Mouse (Mus musculus) CD4-positive, CD25-positive, alpha-beta regulatory T cell, adult 2 months (primary cell): ENCODE measurements around the gene Fam240b.
"Not testable (repeated sequence)": the region's sequence is repeated elsewhere in the genome, so short reads cannot be mapped to it uniquely, and the experiment has no call there.

ENCODE experiments used
- DNase-seq: peaks from one replicate; pipeline ENCODE4 v3.0.0-alpha.2; 2012; ENCODE audit warnings: low read depth, low spot score

Gene Fam240b

DNA sequence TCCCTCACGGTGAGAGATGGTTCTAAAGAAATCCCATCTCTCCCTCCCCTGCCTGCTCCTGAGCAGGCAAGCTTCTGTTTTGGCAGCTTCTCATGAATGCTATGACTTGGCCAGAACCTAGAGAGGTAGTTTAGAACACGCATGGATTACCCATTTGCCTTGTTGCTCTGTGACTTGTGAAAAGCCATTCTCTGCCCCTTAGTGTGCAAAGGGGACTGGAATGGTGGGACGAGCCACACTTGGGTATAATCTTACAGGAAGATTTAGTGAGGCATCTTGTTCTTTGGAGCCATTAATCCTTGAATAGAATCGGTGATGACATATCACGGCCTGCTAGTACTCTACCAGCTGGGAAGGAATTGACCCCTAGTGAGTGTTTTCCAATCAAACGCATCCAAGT lies at the start of gene Fam240b:
Gene Fam240b (minus strand): TSS at position 101 of the 400 bp plus-strand sequence.
- no peak for DNase-seq

DNA sequence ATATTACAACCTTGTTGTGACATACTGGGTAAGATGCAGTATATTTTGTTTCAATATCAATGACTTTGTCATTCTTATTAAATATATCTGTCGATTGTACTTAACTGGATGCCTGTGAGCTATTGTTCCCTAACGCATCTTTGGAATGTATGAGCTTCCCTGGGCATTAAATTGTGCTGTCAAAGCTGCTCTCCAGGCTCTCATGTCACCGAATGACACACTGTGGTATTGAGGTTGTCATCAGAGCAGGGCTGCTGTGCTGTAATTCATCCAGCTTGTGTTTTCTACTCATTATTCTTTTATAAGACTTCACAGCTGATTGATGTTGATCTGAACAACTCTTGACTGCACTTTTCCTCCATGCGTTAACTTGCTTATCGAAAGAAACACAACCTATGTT lies 32.5 kb upstream of the Fam240b start:
- DNase-seq = no peak

DNA sequence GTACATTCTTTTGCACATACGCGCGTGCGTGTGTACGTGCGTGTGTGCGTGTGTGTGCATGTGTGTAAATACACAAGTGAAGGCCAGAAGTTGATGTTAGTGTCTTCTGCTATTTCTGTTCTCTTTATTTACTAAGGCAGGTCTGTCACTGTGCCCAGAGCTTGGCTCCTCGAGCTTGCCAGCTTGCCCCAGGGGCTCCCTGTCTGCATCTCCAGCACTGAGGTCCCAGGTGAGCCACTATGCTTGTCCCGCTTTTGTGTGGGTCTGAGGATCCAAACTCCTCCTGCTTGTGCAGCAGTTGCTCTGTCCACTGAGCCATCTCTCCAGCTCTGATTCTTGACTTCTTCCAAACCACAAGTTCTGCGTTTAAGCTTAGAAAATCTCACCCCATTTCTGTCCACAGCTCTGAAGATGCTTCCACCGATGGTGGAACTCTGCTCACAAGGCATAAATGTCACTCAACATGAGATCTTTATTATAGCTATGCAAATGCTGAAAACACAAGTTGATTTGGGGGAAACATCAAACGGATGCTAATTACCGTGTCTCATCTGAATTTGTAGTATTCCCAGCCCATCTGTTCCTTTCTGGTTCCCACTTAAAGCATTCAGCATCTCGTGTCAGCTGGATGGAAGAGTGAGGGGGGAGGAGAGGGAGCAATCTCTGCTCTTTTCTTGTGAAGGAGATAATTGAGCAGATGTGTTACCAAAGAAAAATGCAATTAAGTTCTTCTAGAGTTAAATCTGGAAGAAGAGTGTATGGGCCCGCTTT lies 29.1 kb upstream of the Fam240b start:
- no peak for DNase-seq

- no peak for DNase-seq
These were observed 16.7 kb upstream of the Fam240b start for GRCm38 (mm10) chr13:64514247-64514646.

DNA sequence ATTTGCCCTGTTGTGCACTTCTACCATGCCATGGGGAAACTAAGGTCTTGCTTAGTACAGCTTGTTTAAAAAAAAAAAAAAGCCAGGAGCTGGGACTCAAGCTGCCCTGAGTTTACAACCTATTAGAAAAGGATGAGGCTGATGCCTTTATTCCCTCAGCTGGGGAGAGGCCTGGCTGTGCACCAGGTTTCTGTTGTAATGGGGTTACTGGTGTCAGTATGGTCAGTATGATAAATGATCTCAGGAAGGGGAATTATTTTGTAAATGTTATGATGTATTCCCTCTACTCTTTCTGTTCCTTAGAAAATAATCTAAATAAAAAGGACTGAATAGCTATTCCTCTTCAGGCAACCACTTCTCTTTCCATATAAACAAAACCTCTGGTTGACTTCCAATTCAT lies 14.0 kb upstream of the Fam240b start:
- no peak for DNase-seq

GRCm38 (mm10) chr13:64507361-64507760 lies 9.8 kb upstream of the Fam240b start:
- DNase-seq = no peak

- DNase-seq = no peak
These were observed 5.2 kb upstream of the Fam240b start for GRCm38 (mm10) chr13:64502833-64503232.

GRCm38 (mm10) chr13:64493586-64493985 lies 4.0 kb downstream of the Fam240b start:
- no peak for DNase-seq

DNA sequence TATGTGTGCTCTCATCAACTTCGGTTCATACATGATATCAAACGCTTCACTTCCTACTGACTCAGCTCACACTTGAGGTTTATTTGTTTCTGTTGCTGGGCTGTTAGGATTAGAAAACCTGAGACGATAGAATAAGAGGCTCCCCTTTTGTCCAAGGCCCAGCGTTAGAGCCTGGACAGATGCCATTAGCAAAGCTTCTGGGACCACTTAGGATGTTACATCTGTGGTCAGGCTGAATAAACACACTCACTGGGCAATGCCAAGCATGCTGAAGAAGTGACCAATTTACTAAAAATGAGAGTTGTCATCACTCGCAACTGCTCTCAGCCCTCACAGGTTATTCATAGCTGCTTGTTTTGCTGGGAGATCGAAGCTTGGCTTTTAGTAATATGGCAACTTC lies 7.7 kb downstream of the Fam240b start:
- DNase-seq = no peak

DNA sequence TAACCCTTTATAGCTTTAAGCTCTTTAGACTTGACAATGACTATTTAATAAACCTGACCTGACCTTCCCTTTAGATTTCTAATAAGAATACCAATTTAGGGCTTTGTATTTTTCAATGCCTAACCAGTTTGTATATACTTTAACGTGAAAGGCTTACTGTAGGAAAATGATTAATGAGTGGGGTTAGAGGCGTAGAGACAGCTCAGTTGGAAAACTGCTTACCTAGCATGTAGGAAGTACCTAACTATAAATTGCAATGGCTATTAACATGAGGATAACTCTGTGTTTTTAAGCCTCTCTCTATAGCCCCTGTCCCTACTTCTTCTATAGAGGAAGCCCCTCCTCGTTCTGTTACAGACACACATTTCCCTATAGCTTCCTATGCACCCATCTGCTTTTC lies 17.6 kb downstream of the Fam240b start:
- DNase-seq = no peak

GRCm38 (mm10) chr13:64477968-64478367 lies 19.6 kb downstream of the Fam240b start:
- DNase-seq = no peak

- no peak for DNase-seq
These were observed 29.7 kb downstream of the Fam240b start for GRCm38 (mm10) chr13:64467886-64468285.

DNA sequence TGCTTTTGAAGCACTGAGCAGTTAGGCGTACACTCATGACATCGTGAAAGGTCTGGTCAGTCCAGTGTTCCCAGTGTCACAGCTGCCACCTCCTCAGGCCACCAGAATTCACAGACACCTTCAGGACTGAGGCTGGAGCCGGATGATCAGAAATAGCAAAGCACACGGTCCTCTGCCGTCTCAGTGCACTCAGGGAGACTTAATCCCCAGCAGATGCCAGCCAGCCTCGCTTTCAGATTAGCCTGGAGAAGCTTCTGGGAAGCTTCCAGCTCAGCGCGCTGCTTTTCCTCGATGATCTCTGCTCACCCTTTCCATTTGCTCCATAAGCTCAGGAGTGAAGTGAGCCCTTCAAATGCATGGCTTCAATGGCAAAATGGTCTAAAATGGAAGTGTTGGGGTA lies 32.4 kb downstream of the Fam240b start:
- no peak for DNase-seq

DNA sequence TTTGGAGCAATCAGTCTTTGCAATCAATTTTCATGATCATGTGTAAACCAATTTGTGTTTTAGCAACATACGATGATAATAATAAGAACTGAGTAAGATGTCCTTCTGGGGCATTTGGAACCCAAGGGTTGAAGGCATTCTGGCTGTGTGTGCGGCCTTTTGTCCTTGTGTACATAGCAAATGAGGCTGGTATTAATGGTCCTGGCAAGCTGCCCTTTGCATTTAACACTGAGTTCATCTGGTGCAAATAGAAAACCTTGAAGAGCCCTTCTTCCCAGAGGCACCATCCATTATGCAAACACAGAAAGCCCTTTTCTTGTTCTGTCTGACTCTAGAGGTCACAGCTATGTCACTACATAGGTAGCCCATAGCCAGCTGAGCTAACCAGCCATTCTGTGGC lies 35.0 kb downstream of the Fam240b start:
- no peak for DNase-seq

GRCm38 (mm10) chr13:64458181-64458580 lies 39.4 kb downstream of the Fam240b start:
- DNase-seq = no peak

- DNase-seq = not testable (repeated sequence)
These were observed 40.2 kb downstream of the Fam240b start for GRCm38 (mm10) chr13:64457225-64457978.

DNA sequence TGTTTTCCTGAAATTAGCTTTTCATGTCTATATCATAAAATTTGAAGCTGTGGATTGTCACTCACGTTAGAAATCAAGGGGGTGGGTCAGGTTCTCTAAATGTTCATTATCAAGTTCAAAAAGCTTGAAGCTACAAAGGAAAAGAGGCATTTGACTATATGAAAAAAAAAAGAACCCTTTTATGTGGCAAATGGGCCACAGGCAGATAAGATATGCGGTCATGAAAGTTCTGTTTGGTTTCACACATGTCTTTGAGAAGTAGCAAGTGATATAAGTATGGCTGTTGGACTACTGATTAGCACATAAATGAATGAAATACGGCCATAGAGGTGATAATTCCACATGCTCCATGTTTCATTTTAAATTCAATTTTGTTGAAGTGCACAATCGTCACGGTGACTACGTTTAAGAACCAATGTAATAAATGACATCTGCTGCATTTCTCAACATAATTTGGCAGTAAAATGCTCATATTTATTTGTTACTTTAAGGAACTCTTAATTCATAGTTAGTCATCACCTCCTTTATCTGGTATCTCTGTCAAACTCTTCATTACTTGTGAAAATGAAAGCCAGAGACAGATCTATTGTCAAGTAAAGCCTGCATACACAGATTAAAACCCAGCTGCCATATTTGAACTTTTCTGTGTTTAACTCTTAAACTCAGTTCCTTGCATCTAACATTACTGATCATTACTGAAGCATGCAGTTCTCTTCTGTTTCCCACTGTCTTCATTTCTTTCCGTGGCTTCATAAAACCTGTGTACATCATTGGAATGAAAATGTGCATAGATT lies 47.4 kb downstream of the Fam240b start:
- DNase-seq = no peak

DNA sequence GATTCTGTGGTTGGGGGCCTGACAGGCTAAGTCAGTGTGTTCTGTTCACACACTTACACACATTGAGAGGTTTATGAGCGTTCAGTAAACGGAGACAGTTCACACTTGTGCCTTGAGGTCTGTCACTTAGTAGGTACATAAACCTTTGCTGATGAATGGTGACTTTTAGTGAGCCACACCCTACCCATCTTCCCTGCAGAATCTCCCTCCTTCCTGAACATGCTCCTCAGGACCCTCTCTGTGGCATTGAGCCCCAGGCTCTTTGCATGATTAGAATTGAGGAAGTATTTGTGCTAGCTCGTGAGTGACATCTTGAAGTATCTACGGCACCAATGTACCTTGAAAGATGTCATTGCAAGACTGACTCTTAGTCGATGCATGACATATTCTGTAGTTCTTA lies 48.9 kb downstream of the Fam240b start:
- no peak for DNase-seq

- peak; percentile 28 for DNase-seq
These were observed 49.6 kb downstream of the Fam240b start for GRCm38 (mm10) chr13:64447947-64448346.

DNA sequence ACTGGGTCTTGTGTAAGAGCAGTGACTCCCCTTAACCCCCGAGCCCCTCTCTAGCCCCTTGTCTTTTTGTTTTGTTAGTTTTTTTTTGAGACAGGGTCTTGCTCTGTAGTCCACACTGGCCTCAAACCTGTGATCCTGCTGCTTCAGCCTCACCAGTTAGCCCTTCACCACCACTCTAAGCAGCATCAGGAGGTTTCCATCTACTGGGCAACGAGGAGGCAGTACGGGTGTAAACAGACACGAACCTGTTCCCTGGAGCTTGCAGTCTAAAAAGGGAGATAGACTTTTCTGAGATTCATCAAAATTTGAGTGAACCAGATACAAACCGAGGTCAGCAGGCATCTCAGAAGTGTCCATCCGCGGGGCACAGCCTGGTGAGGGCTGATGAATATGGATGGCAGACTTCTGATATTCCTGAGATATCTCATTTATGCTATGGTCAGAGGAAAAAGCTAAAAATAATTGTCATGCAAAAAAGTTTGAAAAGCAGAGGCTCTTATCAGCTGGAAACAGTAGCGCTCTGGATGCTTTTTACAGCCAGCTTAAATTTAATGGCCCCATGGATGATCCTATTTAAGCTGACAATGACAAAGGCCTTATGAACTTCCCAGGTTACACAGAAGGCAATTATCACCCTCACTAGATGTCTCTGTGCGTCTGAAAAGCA lies 52.2 kb downstream of the Fam240b start:
- DNase-seq = no peak

- DNase-seq = peak; percentile 24
These were observed 54.2 kb downstream of the Fam240b start for GRCm38 (mm10) chr13:64443263-64443894.
